Mouse (Mus musculus) limb, embryonic 15.5 days (tissue): Measurements from ENCODE around the gene Zfhx3. TPM values are rescaled to one million over a fixed set of nuclear protein-coding genes. Genes with fewer than 3 reads are reported as not detected.

ENCODE experiments used
- ATAC-seq: fragments of 200-750 bp; cut with Nextera tagmentation; 2 replicates; pipeline ENCODE4 v1.8.0; 2017; ENCODE audit warnings: low read depth, moderate TSS enrichment; ENCODE audit not compliant: insufficient number of reproducible peaks, low FRiP score, low TSS enrichment
- H3K27ac ChIP-seq: fragments of 300-500 bp; sonication (generic); 2 replicates; pipeline ENCODE4 v1.5.1; 2015; ENCODE audit warnings: moderate library complexity, mild to moderate bottlenecking, inconsistent platforms
- H3K27me3 ChIP-seq: fragments of 300-500 bp; sonication (generic); 2 replicates; pipeline ENCODE4 v1.6.1; 2015; ENCODE audit warnings: inconsistent platforms
- H3K36me3 ChIP-seq: fragments of 300-500 bp; sonication (generic); 2 replicates; pipeline ENCODE4 v1.6.1; 2015; ENCODE audit warnings: inconsistent platforms
- H3K4me1 ChIP-seq: fragments of 300-500 bp; sonication (generic); 2 replicates; pipeline ENCODE4 v1.6.1; 2015; ENCODE audit warnings: inconsistent platforms
- H3K4me2 ChIP-seq: fragments of 300-500 bp; sonication (generic); 2 replicates; pipeline ENCODE4 v1.6.1; 2015; ENCODE audit warnings: mild to moderate bottlenecking, inconsistent platforms
- H3K4me3 ChIP-seq: fragments of 300-500 bp; sonication (generic); 2 replicates; pipeline ENCODE4 v1.5.1; 2015; ENCODE audit warnings: mild to moderate bottlenecking, inconsistent platforms
- H3K9ac ChIP-seq: fragments of 300-500 bp; sonication (generic); 2 replicates; pipeline ENCODE4 v1.6.1; 2015; ENCODE audit warnings: inconsistent platforms
- H3K9me3 ChIP-seq: fragments of 300-500 bp; sonication (generic); 2 replicates; pipeline ENCODE4 v1.6.1; 2016; ENCODE audit warnings: inconsistent platforms
- WGBS: fragments of 180-500 bp; shearing (Covaris S2); methylation state at CpG from one replicate; pipeline ENCODE4 v1.1.7; 2015; 5-methylcytosine and 5-hydroxymethylcytosine counted together
- polyA plus RNA-seq: library from polyadenylated mRNA; unstranded; fragments of >200 nt; fragmentation: Nextera tagmentation; extraction: Ambion mirVana; gene quantifications from 2 replicates; pipeline ENCODE4 v1.2.1, GENCODE M21; 2015

Gene Zfhx3
- polyA plus RNA-seq, 1 experiment from 2014 or later = 19.3 TPM

DNA sequence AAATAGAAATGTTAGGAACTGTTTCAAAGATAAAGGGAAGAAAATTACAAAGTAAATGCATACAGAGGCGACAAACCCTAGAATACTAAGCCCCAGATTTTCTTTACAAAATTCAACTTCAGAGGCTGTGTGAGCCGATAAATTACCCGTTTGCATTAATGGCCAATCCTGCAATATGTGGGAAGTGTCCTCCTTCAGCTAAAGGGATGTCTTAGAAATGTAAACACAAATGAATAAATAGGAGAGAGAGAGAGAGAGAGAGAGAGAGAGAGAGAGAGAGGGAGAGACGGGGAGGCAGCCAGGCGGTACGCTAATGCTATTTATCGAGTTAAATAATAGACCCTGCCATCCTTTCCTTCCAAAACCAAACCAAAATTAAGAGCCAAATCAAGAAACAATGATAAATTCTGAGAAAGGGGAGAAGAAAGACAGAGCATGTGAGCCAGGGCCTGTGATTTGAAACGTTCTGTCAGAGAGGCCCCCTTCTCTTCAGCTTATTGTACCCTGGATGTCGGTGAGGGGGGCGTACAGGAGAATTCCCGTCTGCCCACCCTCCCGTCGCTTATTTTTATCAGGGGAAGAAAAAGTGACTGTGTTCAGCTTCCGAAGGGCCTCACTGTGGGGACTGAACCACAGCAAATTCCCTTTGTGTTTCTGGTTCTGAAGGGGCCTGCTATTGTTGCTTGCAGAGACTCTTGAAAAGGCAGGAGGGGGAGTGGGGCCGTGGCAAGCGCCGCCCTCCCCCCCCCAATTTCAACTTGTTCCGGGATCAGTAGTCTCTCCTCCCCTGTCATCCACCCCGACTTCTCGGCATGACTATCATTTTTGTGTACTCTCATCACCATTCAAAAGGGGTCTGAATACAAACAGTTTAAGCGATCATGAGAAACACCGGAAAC lies 303.8 kb downstream of the Zfhx3 start:
- WGBS = 69% methylated on average over 22 of the region's 22 CpGs
- peaks cover 4% of the 10 kb centered on the region; the same call in 1 of the 2 replicates for H3K27me3 ChIP-seq
- H3K9ac ChIP-seq = no peak overlapping the region
- peaks cover 10% of the 10 kb centered on the region for H3K4me1 ChIP-seq
- no peak overlapping the region; the same call in 1 of the 2 replicates for H3K4me2 ChIP-seq
- no peak overlapping the region for H3K4me3 ChIP-seq
- H3K27ac ChIP-seq = no peak overlapping the region
- no peaks in the 10 kb centered on the region for H3K9me3 ChIP-seq
- no peak for ATAC-seq
- H3K36me3 ChIP-seq = no peaks in the 10 kb centered on the region

DNA sequence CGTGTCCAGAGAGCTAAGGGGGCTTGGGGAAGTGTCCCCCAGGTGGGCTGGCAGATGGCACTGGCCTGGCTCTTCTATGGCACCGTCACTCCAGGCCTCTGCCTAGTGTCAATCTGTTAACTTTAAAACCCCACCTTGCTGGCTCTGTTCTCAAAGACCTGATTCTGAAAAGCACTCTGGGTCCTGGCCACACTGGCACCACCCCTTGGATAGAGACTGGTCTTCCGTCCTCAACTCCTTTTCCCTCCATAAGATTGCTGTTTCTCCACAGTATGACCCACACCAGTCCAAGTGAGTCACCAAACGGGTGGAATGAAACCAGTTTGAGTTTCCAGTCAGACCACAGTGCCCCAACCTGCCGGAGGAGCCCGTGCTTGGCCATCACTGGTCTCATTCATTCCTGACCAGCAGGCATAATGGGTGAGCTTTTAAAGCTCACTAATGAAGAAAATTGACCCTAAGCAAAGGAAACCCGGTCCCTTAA lies 304.5 kb downstream of the Zfhx3 start:
- Histone ChIP-seq H3K27me3 (peaks cover 4% of the 10 kb centered on the region; the same call in 1 of the 2 replicates), H3K4me2 (no peak overlapping the region), H3K9me3 (no peaks in the 10 kb centered on the region), H3K4me3 (no peak overlapping the region), H3K27ac (no peak overlapping the region), H3K9ac (no peak overlapping the region), H3K4me1 (peaks cover 7% of the 10 kb centered on the region), H3K36me3 (no peaks in the 10 kb centered on the region)
- no peak for ATAC-seq
- 56% methylated on average over 7 of the region's 7 CpGs for WGBS

DNA sequence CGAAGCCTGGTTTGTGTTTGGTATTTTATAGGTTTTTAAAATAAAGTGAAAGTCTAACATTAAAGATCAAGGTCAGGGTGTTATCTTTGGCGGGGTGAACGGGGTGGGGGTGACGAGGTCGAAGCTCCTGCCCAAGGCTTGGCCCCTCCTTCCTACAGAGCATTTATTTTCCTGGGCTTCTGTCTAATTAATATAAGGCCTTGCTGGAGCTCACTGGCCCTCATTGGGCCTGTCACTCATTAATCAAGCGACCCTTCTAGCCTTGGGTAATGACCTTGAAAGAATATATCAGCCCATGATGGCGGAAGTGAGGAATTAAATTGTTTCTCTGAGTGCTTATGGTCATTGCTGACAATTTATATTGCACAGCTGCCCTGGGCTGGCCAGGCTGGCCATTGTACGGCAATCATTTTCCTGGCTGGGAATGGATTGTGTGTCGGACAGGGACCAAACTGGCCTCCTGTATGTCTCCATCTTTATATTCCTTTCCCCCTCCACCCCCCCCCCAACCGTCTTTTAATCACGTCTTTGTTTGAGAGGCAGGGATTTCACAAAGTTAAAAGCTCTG lies 322.2 kb downstream of the Zfhx3 start:
- Histone ChIP-seq H3K27ac (no peak overlapping the region), H3K9ac (no peak overlapping the region), H3K36me3 (no peaks in the 10 kb centered on the region), H3K4me1 (no peaks in the 10 kb centered on the region), H3K9me3 (no peaks in the 10 kb centered on the region), H3K4me2 (no peak overlapping the region), H3K4me3 (no peak overlapping the region), H3K27me3 (no peaks in the 10 kb centered on the region)
- no peak for ATAC-seq
- WGBS = 38% methylated on average over 11 of the region's 11 CpGs

GRCm38 (mm10) chr8:108277960-108278359 lies 335.5 kb downstream of the Zfhx3 start:
- H3K4me2 ChIP-seq = no peak overlapping the region
- 91% methylated on average over 2 of the region's 2 CpGs for WGBS
- no peaks in the 10 kb centered on the region for H3K4me1 ChIP-seq
- no peak overlapping the region for H3K4me3 ChIP-seq
- no peak overlapping the region for H3K9ac ChIP-seq
- no peak overlapping the region for H3K27ac ChIP-seq
- H3K9me3 ChIP-seq = no peaks in the 10 kb centered on the region
- no peak for ATAC-seq
- H3K27me3 ChIP-seq = no peaks in the 10 kb centered on the region
- H3K36me3 ChIP-seq = no peaks in the 10 kb centered on the region

DNA sequence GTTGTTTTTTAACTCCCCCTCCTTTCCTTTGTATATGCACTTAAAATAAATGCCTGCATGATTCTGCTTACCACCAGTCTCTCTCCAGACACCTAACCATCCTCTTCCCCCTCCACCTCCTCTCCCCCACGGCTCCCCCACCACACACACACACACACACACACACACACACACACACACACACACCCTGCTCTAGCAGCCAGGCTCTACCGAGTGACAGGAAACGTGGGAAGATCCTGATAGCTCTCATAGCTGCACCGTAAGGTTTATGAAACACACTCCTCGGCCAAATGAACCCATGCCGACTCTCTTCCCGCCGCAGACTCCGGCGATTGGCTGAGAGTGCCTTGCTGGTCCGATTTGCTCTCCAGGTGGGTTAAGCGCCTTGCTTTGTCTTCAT lies 339.5 kb downstream of the Zfhx3 start:
- no peak overlapping the region for H3K9ac ChIP-seq
- no peak for ATAC-seq
- 64% methylated on average over 12 of the region's 12 CpGs for WGBS
- H3K9me3 ChIP-seq = no peaks in the 10 kb centered on the region
- no peak overlapping the region for H3K4me3 ChIP-seq
- no peak overlapping the region for H3K27ac ChIP-seq
- no peaks in the 10 kb centered on the region for H3K36me3 ChIP-seq
- no peaks in the 10 kb centered on the region for H3K27me3 ChIP-seq
- no peak overlapping the region for H3K4me2 ChIP-seq
- no peaks in the 10 kb centered on the region for H3K4me1 ChIP-seq

DNA sequence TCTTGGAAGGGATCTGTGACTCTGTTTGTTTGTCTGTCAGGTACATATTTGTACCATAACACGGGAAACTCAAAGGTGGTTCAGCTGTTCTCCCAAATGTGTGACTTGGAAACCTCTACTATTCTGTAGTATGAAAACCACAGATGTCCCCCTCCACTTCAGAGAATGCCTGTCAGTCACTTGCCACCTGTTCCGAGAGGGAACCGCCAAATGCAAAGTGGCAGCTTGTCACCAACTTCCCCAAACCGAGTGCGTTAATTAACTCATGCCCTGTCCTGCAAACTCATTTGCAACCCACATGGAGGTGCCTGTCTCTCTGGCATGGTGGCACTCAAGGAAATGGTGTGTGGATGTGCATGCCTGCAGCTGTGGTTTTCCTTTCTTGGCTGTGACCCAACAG lies 343.7 kb downstream of the Zfhx3 start:
- WGBS = 55% methylated on average over 5 of the region's 5 CpGs
- Histone ChIP-seq H3K4me3 (no peak overlapping the region), H3K9ac (no peak overlapping the region), H3K27ac (no peak overlapping the region), H3K27me3 (no peaks in the 10 kb centered on the region), H3K4me2 (no peak overlapping the region), H3K9me3 (no peaks in the 10 kb centered on the region), H3K4me1 (no peaks in the 10 kb centered on the region), H3K36me3 (no peaks in the 10 kb centered on the region)
- no peak for ATAC-seq

DNA sequence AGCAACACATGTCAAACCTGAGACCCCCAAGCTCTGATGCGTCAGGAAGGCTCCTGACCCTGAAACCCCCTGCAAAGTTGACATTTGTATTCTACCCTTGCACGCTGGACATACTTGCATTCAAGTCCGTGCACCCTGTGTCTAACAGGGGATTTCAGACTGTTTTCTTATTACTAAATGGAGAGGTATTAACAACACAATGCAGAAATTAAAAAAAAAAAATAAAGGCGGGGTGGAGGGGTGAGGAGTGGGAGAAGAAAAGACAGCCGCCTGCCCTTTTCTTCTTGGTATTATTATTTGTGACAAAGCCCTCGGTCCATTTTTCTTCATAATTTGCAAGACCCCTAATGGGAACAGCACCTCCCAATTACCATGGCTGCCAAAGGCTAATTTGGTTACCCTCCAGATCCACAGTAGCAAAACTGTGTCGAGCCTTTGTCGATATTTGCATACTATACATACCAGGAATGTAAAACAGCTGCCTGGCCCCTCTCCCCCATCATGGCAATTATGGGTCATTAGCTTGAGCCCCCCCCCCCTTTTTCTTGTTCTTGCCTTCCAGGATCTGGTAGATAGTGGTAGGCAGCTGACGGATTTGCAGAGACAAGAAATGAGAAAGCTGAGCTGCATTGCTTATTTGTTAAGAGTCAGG lies 358.6 kb downstream of the Zfhx3 start:
- Histone ChIP-seq H3K9me3 (no peaks in the 10 kb centered on the region), H3K4me1 (no peaks in the 10 kb centered on the region), H3K9ac (no peak overlapping the region), H3K4me2 (no peak overlapping the region), H3K27ac (no peak overlapping the region), H3K36me3 (no peaks in the 10 kb centered on the region), H3K27me3 (no peaks in the 10 kb centered on the region), H3K4me3 (no peak overlapping the region)
- no peak for ATAC-seq
- 67% methylated on average over 9 of the region's 9 CpGs for WGBS

DNA sequence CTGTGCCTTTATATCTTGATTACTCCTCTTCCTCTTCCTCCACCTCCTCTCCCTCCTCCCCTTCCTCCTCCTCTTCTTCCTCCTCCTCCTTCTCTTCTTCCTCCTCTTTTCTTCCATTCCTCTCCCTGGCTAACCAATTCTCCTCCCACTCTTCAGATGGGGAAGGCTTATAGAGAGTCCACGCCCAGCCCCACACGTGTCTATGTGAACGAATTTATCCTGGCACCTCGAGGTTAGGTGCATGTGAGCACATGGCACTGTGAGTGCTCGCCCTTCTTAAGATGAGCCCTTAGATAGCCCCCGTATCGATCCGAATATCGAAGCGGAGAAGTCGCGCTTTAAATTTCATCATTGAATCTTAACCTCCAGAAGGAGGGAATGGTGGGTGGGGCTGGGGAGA lies 359.2 kb downstream of the Zfhx3 start:
- no peaks in the 10 kb centered on the region for H3K4me1 ChIP-seq
- H3K4me3 ChIP-seq = no peak overlapping the region
- H3K9ac ChIP-seq = no peak overlapping the region
- no peak overlapping the region for H3K27ac ChIP-seq
- H3K36me3 ChIP-seq = no peaks in the 10 kb centered on the region
- H3K27me3 ChIP-seq = no peaks in the 10 kb centered on the region
- no peaks in the 10 kb centered on the region for H3K9me3 ChIP-seq
- WGBS = 87% methylated on average over 12 of the region's 12 CpGs
- H3K4me2 ChIP-seq = no peak overlapping the region
- no peak for ATAC-seq

GRCm38 (mm10) chr8:108305368-108305767 lies 362.9 kb downstream of the Zfhx3 start:
- Histone ChIP-seq H3K9me3 (no peaks in the 10 kb centered on the region), H3K4me1 (0 out of 2 replicates have a peak, but pooled peaks cover 2% of the 10 kb centered on the region), H3K36me3 (no peaks in the 10 kb centered on the region), H3K4me2 (no peak overlapping the region), H3K4me3 (no peak overlapping the region), H3K27ac (no peak overlapping the region), H3K9ac (no peak overlapping the region), H3K27me3 (no peaks in the 10 kb centered on the region)
- WGBS = 68% methylated on average over 3 of the region's 3 CpGs
- no peak for ATAC-seq

GRCm38 (mm10) chr8:108309525-108310246 lies 367.2 kb downstream of the Zfhx3 start:
- H3K36me3 ChIP-seq = no peaks in the 10 kb centered on the region
- ATAC-seq = no peak
- H3K9me3 ChIP-seq = no peaks in the 10 kb centered on the region
- H3K27ac ChIP-seq = no peak overlapping the region
- H3K4me3 ChIP-seq = no peak overlapping the region
- 65% methylated on average over 14 of the region's 14 CpGs for WGBS
- no peak overlapping the region for H3K9ac ChIP-seq
- no peaks in the 10 kb centered on the region for H3K27me3 ChIP-seq
- no peak overlapping the region for H3K4me2 ChIP-seq
- H3K4me1 ChIP-seq = 0 out of 2 replicates have a peak, but pooled peaks cover 3% of the 10 kb centered on the region

DNA sequence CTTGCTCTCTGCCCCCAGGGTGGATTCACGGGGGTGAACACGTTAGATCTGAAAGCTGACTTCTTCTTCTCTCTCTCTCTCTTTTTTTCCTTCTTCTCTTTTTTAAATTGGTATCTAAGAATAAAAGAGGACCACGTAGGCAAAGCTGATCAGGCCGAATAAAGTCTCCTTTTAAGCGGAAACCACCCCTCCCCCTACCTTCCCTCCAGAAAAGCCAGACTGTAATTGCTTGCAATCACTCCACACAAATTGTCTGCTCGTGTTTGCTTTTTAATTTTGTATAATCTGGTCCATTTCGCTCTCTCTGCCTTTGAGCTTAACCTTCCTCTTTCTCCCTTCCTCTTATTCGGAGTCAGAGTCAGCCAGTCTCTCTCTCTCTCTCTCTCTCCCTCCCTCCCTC lies 372.6 kb downstream of the Zfhx3 start:
- Histone ChIP-seq H3K36me3 (no peaks in the 10 kb centered on the region), H3K4me2 (no peak overlapping the region), H3K4me3 (no peak overlapping the region), H3K4me1 (0 out of 2 replicates have a peak, but pooled peaks cover 2% of the 10 kb centered on the region), H3K27ac (no peak overlapping the region), H3K9ac (no peak overlapping the region), H3K9me3 (no peaks in the 10 kb centered on the region), H3K27me3 (no peaks in the 10 kb centered on the region)
- no peak for ATAC-seq
- WGBS = 29% methylated on average over 8 of the region's 8 CpGs
